8 mouse cellular contexts compared by ENCODE assay signal in the genomic region with DNA sequence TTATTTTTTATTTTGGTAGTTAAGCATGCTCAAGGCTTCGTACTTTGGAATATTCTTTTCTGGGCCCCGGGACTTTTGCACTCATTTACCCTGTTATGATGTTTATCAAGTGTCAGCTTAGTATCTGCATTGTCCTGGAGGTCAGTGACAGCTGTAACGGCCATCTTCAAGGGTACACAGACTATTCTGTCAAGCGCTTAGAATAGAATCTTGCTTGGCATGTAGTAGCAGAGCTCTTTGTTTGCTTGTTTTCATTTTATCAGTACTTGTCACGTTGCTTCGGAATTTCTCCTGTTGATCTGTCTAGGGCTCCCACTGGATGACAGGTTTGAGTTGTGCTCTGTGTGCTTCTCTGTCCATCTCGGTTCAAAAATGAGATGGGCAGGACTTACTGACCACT. TPM values are rescaled to one million over a fixed set of nuclear protein-coding genes. Genes with fewer than 3 reads are reported as not detected.
DNase-seq lines count a peak whose midpoint lies in the region; ATAC-seq and TF ChIP-seq lines count a peak whose summit lies in the region.

No protein-coding gene starts in this region.

- DNase-seq in gastrocnemius, adult 2 months = no peak
- DNase-seq in gastrocnemius, postnatal 4 days (ENCODE audit: low spot score in 2 of 2) = no peak
- no peak for DNase-seq in hindbrain, embryonic 14.5 days (ENCODE audit: low spot score)
- no peak for DNase-seq in right cerebral cortex, postnatal 10 days (ENCODE audit: low spot score in 2 of 2)
- DNase-seq in layer of hippocampus, adult 11-12 months (ENCODE audit: low spot score) = no peak

- ATAC-seq in hindbrain, embryonic 14.5 days (ENCODE audit: low FRiP score) = no peak
- no peak for ATAC-seq in midbrain, embryonic 12.5 days (ENCODE audit: low FRiP score, low read depth)
- ATAC-seq in inflammation-experienced regulatory T-cells, adult 6 months = no peak

- no peaks in the 10 kb centered on the region for H3K9me3 ChIP-seq in hindbrain, embryonic 14.5 days (ENCODE audit: control insufficient read depth, low read length)
- no peaks in the 10 kb centered on the region for H3K9me3 ChIP-seq in midbrain, embryonic 12.5 days

- H3K4me3 ChIP-seq in gastrocnemius, adult 2 months = peak overlapping the region; percentile 99
- H3K4me3 ChIP-seq in bone marrow macrophage, adult 2 months (ENCODE audit: insufficient read depth, low read length) = peak overlapping the region; percentile 85; the same call in 1 of the 2 replicates
- peak overlapping the region; percentile 84; the same call in 1 of the 2 replicates for H3K4me3 ChIP-seq in hindbrain, embryonic 14.5 days (replicated peaks; ENCODE audit: low read length)
- 0 out of 2 replicates have a peak overlapping the region, but pooled peaks have one; percentile 90 for H3K4me3 ChIP-seq in midbrain, embryonic 12.5 days

- TF ChIP-seq CTCF in gastrocnemius, adult 2 months (IDR thresholded peaks at IDR 0.05) = no peak
- no peak for TF ChIP-seq CTCF in bone marrow macrophage, adult 2 months (IDR thresholded peaks at IDR 0.05; ENCODE audit: low read depth, low read length)

- H3K9ac ChIP-seq in hindbrain, embryonic 14.5 days = no peak overlapping the region
- H3K9ac ChIP-seq in midbrain, embryonic 12.5 days (replicated peaks) = peak overlapping the region; percentile 89; the same call in 1 of the 2 replicates

- no peak for TF ChIP-seq POLR2A in bone marrow macrophage, adult 2 months (IDR thresholded peaks at IDR 0.05; ENCODE audit: borderline replicate concordance, low read depth, low read length)

- no peaks in the 10 kb centered on the region for H3K27me3 ChIP-seq in hindbrain, embryonic 14.5 days (ENCODE audit: control insufficient read depth, insufficient read depth, low read length)
- no peaks in the 10 kb centered on the region for H3K27me3 ChIP-seq in midbrain, embryonic 12.5 days

- H3K4me2 ChIP-seq in hindbrain, embryonic 14.5 days (replicated peaks) = peak overlapping the region; percentile 91
- peak overlapping the region; percentile 84 for H3K4me2 ChIP-seq in midbrain, embryonic 12.5 days (replicated peaks)

- peak overlapping the region; percentile 97 for H3K27ac ChIP-seq in gastrocnemius, adult 2 months
- H3K27ac ChIP-seq in bone marrow macrophage, adult 2 months (ENCODE audit: insufficient read depth, low read depth, low read length) = no peak overlapping the region
- H3K27ac ChIP-seq in hindbrain, embryonic 14.5 days = no peak overlapping the region
- no peak overlapping the region for H3K27ac ChIP-seq in midbrain, embryonic 12.5 days (replicated peaks)

- intact Hi-C loops in gastrocnemius, adult 2 months (cut with DNase I) = no loop called here

- H3K4me1 ChIP-seq in bone marrow macrophage, adult 2 months (ENCODE audit: control insufficient read depth, insufficient read depth, low read length) = peaks cover 9% of the 10 kb centered on the region
- peaks cover 17% of the 10 kb centered on the region for H3K4me1 ChIP-seq in hindbrain, embryonic 14.5 days (replicated peaks; ENCODE audit: control insufficient read depth, insufficient read depth, low read length)
- H3K4me1 ChIP-seq in midbrain, embryonic 12.5 days = peaks cover 16% of the 10 kb centered on the region

- H3K36me3 ChIP-seq in hindbrain, embryonic 14.5 days (replicated peaks; ENCODE audit: control insufficient read depth, insufficient read depth) = peaks cover 42% of the 10 kb centered on the region
- peaks cover 45% of the 10 kb centered on the region for H3K36me3 ChIP-seq in midbrain, embryonic 12.5 days

- WGBS in hindbrain, embryonic 14.5 days = 85% methylated on average over 7 of the region's 7 CpGs
- 84% methylated on average over 7 of the region's 7 CpGs for WGBS in midbrain, embryonic 12.5 days

RNA-seq across cellular contexts. Expression of a gene that starts 1.8 kb away (rescaled TPM):
- 100 to 1,000 TPM; 150 to 184 TPM for total RNA-seq in gastrocnemius, adult 2 months (2021)
- 100 to 1,000 TPM; 313 to 325 TPM for total RNA-seq in gastrocnemius, postnatal 4 days (2021)
- 41.4 and 51.6 TPM in 2 replicates for polyA plus RNA-seq in bone marrow macrophage, adult 2 months (2012; ENCODE audit: insufficient read depth, insufficient read length, missing spikeins)
- 33.4 and 41.5 TPM in 2 replicates for polyA plus RNA-seq in hindbrain, embryonic 14.5 days (2014; fragmentation: Nextera tagmentation; extraction: Ambion mirVana)
- polyA plus RNA-seq in midbrain, embryonic 12.5 days (2016; fragmentation: Nextera tagmentation; extraction: Ambion mirVana) = 39.1 and 41.1 TPM in 2 replicates
- polyA plus RNA-seq in inflammation-experienced regulatory T-cells, adult 6 months (2017; shearing (Covaris generic)) = 10 to 100 TPM in 2 of 3 experiments, 1 to 10 TPM in 1; 6.2 to 26.0 (median 20.2) TPM

RNA-seq across cellular contexts. Expression of a gene that starts 15.0 kb away (rescaled TPM):
- total RNA-seq in gastrocnemius, adult 2 months (2021) = 100 to 1,000 TPM; 227 to 255 TPM
- total RNA-seq in gastrocnemius, postnatal 4 days (2021) = 100 to 1,000 TPM; 191 to 193 TPM
- polyA plus RNA-seq in bone marrow macrophage, adult 2 months (2012; ENCODE audit: insufficient read depth, insufficient read length, missing spikeins) = 75.4 and 80.6 TPM in 2 replicates
- polyA plus RNA-seq in hindbrain, embryonic 14.5 days (2014; fragmentation: Nextera tagmentation; extraction: Ambion mirVana) = 37.0 and 44.8 TPM in 2 replicates
- polyA plus RNA-seq in midbrain, embryonic 12.5 days (2016; fragmentation: Nextera tagmentation; extraction: Ambion mirVana) = 36.4 and 40.3 TPM in 2 replicates
- 10 to 100 TPM; 55.3 to 75.6 (median 64.7) TPM for polyA plus RNA-seq in inflammation-experienced regulatory T-cells, adult 6 months (2017; shearing (Covaris generic))

RNA-seq across cellular contexts. Expression of a gene that starts 23.6 kb away (rescaled TPM):
- not detected for total RNA-seq in gastrocnemius, adult 2 months (2021)
- total RNA-seq in gastrocnemius, postnatal 4 days (2021) = under 1 TPM in 1 of 2 experiments, not detected in 1; 0.49 TPM
- polyA plus RNA-seq in bone marrow macrophage, adult 2 months (2012; ENCODE audit: insufficient read depth, insufficient read length, missing spikeins) = not detected in 2 replicates
- 0.30 and 0.47 TPM in 2 replicates for polyA plus RNA-seq in hindbrain, embryonic 14.5 days (2014; fragmentation: Nextera tagmentation; extraction: Ambion mirVana)
- polyA plus RNA-seq in midbrain, embryonic 12.5 days (2016; fragmentation: Nextera tagmentation; extraction: Ambion mirVana) = 0.38 TPM in 1 of 2 replicates, not detected in the other
- not detected for polyA plus RNA-seq in inflammation-experienced regulatory T-cells, adult 6 months (2017; shearing (Covaris generic))

RNA-seq across cellular contexts. Expression of a gene that starts 27.1 kb away (rescaled TPM):
- total RNA-seq in gastrocnemius, adult 2 months (2021) = 1 to 10 TPM; 2.8 to 7.2 TPM
- 10 to 100 TPM; 47.1 to 56.1 TPM for total RNA-seq in gastrocnemius, postnatal 4 days (2021)
- polyA plus RNA-seq in bone marrow macrophage, adult 2 months (2012; ENCODE audit: insufficient read depth, insufficient read length, missing spikeins) = 2.1 and 3.1 TPM in 2 replicates
- polyA plus RNA-seq in hindbrain, embryonic 14.5 days (2014; fragmentation: Nextera tagmentation; extraction: Ambion mirVana) = 154 and 160 TPM in 2 replicates
- 146 and 150 TPM in 2 replicates for polyA plus RNA-seq in midbrain, embryonic 12.5 days (2016; fragmentation: Nextera tagmentation; extraction: Ambion mirVana)
- polyA plus RNA-seq in inflammation-experienced regulatory T-cells, adult 6 months (2017; shearing (Covaris generic)) = 1 to 10 TPM in 1 of 3 experiments, under 1 TPM in 1, not detected in 1; 0.86 to 1.0 TPM

RNA-seq across cellular contexts. Expression of a gene that starts 40.1 kb away (rescaled TPM):
- total RNA-seq in gastrocnemius, adult 2 months (2021) = not detected
- under 1 TPM; 0.10 to 0.18 TPM for total RNA-seq in gastrocnemius, postnatal 4 days (2021)
- not detected in 2 replicates for polyA plus RNA-seq in bone marrow macrophage, adult 2 months (2012; ENCODE audit: insufficient read depth, insufficient read length, missing spikeins)
- 0.23 and 0.24 TPM in 2 replicates for polyA plus RNA-seq in hindbrain, embryonic 14.5 days (2014; fragmentation: Nextera tagmentation; extraction: Ambion mirVana)
- polyA plus RNA-seq in midbrain, embryonic 12.5 days (2016; fragmentation: Nextera tagmentation; extraction: Ambion mirVana) = 0.09 and 0.12 TPM in 2 replicates
- polyA plus RNA-seq in inflammation-experienced regulatory T-cells, adult 6 months (2017; shearing (Covaris generic)) = under 1 TPM in 1 of 3 experiments, not detected in 2; 0.22 TPM
